Mouse (Mus musculus) olfactory bulb, adult 2 months (tissue): ENCODE data around the gene Mrpl14.

Source experiments
- CTCF ChIP-seq: fragments of 200-500 bp; IDR thresholded peaks from 2 replicates; pipeline ENCODE4 v1.5.1; 2012; ENCODE audit warnings: low read depth, mild to moderate bottlenecking, low read length, moderate library complexity; ENCODE audit not compliant: insufficient read depth
- POLR2A ChIP-seq: fragments of 200-500 bp; IDR thresholded peaks from 2 replicates; pipeline ENCODE4 v1.6.1; 2012; ENCODE audit warnings: mild to moderate bottlenecking, low read depth, low read length, moderate library complexity; ENCODE audit not compliant: insufficient read depth

DNA sequence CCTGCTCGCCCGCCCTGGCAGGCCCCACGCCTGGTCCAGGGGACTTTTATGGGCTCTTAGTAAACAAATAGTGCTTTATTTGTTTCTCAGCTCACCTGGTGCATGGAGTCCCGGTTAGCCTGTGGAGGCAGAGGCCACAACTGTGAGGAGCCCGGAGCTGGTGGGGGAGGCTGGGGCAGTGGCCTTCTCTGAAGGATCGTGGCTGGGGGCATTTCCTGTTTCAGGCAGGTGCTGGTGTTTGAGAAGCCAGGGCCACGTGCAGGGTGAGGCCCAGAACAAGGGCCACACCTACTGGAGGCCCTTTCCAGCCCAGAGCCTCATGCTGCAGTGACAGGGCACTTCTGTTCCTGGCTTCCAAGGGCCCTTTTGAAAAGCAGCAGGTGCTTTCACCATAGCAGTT lies 40.1 kb downstream of the Mrpl14 start:
- TF ChIP-seq CTCF (no peak), POLR2A (no peak)
